Mouse (Mus musculus) T-helper 2 cell (primary cell): ENCODE measurements at regions not wholly inside any gene's neighbourhood (a gene's known extent, or its start where the extent isn't known, plus 50 kb on each side); places are given as distances from the start of the nearest gene placed in this dataset.
"Not testable (repeated sequence)": the region's sequence is repeated elsewhere in the genome, so short reads cannot be mapped to it uniquely, and the experiment has no call there.

Experiments used
- in situ Hi-C: fragments of 300-600 bp; cut with MboI, MseI; formaldehyde crosslinking; loops from one replicate; pipeline ENCODE4 v1.15.1; 2025; ENCODE audit warnings: high pct_unique_total_duplicates

DNA sequence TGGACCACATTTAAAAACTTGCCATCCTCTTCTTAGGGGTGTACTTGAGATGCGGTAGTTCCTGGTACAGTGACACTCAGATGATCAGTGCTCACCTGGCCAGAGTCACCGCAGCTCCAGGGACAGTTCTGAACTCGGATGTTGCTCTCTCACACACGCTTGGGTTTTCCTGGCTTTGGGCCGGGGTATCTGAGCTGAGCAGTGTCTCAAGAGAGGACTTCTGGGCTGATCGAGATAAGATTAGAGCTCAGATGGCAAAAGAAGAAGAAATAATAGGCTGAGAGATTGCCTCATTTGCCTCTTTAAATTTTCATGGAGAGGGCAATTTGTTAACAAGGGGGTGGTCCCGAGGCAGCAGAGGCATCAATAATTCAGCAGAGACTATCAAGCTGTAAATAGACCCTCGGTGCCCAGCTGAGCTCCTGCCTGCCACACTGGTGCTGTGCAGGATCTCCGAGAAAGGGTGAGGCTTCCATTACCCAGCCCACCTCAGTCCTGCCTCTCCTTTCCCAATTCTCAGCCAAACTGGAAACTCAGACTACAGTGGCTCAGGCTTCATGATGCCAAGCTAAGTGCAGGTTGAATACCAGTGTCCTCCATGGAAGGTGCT, 133.7 kb downstream of the Tsen15 start:
- in situ Hi-C loops, result loop anchor here (5.0 kb wide), 1 partner anchor 65 kb away; no protein-coding TSS in a partner anchor

DNA sequence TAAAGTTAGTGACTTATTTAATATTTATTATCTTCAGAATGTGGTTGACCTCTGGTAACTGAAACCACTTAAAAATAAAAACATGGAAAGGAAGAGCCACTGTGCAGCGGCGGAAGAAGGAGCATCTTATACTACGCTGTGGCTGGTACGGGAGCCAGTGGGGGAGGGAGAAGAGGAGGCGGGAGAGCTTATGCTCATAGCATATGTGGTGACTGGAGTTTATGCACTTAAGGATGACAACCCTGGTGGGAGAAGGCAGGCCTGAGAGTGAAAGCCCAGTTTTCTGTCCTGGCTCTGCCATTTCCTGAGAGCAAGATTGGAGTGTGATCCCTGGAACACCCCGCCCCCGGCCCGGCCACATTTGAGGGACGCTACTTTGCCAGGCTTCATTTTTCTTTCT, 145.5 kb downstream of the Tsen15 start:
- in situ Hi-C loops, result no loop called here

DNA sequence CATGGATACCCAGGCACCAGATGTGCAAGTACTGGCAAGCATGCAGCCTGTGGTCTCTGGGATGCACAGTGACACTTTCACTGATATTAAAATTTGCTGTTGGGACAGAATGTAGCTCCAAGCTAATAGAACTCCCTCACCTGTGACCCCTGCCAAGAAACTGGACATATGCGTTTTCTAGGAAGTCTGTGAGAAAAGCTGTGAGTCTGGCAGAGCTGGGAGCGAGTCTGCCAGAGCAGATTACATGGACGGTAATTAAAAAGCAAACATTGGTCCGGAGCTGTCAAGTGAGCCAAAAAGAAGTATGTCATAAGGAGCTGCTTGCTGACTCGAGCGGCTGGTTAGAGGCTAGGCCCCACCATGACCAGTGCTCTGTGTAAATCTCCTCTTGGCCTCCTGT, 147.1 kb downstream of the Tsen15 start:
- in situ Hi-C loops, result no loop called here

DNA sequence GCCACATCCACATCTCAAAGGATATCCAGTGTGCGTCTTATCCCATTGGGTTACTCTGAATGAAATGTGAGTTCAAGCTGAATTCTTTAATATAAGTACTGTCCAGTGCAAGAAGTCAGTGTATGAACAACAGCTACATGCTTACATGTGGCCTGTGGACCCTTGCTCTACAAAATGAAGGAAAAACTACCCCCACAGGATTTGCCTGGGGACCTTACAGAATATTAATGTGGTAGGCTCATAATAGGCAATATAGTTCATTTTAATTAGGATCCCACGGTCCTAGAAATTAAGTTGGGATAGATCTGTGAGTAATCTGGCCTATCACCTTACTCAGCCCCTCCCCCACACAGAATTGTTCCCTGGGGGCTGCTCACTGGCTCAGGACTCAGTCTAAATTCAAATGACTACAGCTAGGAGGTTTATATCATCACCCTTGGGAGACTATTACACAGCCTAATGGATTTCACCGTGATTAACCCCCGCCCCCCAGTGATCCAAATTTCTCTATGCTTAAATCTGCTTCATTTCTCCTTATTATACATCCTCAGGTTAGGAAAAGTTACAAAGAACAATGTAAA, 145.4 kb upstream of the 1700025G04Rik start:
- in situ Hi-C loops, result no loop called here

DNA sequence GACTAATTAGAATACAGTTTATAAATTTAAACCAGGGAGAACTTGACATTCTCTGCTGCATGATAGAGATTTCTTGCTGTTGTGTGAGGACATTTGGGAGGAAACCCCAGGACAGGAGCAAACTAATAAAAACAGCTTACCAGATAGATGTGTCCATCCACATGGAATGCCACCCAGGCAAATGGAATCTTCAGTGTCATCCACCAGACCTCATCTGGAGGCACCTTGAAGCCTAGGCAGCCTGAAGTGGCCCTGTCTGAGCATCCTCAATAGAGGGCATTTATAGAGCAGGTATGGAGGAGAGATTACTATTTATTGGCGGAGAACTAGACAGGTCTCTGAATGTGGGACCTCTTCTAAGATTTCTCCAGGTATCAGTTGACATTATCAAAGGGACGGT, 144.8 kb upstream of the 1700025G04Rik start:
- in situ Hi-C loops, result no loop called here

DNA sequence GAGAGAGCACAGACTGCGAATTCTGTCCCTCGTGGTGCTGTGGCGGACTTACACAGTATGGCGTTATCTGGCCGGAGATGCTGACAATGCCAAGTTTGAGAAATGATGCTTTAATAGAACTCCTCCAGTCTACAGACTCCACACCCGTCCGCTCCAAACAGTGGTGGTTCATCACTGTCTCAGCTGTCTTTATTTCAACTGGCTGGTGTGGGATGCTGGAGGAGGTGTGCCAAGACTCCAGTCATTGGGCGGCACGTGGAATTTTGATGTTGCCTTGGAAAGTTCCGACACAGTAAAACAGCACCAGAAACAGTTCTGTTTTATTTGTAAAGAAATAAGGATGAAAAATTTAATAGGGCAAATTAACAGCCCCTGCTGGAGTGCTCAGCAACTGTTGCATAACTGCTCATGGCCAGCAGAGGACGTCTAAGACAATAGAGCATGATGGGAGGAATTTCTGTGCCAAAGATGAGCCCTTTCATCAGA, 141.8 kb upstream of the 1700025G04Rik start:
- in situ Hi-C loops, result no loop called here

DNA sequence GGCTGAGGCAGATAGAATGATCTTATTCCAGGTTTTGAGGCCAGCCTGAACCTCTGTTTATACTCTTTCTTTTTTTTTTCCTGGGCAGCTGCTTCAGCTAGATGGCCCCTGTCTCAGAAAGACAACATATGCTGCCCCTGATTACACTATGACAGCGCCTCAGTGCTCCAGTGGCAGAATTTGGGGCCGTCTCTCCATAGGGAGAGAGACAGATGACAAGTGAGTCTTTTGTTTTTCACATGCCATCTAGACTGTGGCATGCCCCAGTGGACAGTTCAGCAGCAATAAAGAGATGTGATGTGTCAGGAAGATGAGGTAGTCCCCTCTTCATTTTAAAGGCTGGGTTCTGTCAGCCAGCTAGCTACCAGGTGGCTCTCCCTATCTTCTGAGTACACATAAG, 139.8 kb upstream of the 1700025G04Rik start:
- in situ Hi-C loops, result no loop called here

DNA sequence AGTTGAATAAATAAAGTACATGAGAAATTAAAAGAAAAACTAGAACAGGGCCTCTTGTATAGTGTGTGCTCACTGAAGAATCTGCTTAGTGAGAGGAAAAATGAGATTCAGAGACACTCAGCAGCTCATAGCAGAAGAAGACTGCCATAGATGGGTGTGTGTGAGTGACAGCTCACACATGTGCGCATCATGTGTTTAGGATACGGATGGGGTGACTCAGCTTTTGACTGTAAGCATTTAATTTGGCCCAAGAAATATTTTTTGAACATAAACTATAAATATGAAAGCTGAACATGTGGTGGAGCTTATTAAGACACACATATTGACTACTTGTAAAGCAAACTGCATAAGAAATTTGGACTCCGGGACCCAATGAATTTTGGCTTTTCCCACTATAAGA, 136.1 kb upstream of the 1700025G04Rik start:
- in situ Hi-C loops, result no loop called here

DNA sequence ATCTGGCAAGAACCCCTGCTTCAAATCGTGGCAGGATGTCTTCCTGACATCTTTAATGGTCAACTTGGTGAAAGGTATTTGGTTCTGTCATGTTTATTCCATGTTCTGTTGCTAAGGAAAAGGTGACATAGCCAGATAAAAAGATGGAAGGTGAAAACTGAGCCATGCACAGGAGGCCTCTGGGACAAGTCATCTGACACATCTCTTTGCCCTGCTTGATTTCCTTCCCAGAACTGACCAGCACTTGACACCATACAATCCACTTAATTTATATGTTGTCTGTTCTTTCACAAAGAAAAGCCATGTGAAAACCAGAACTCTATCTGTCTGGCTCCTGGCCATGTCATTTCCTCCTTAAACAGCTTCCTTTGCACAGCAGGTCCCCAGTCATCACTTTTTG, 133.7 kb upstream of the 1700025G04Rik start:
- in situ Hi-C loops, result no loop called here

DNA sequence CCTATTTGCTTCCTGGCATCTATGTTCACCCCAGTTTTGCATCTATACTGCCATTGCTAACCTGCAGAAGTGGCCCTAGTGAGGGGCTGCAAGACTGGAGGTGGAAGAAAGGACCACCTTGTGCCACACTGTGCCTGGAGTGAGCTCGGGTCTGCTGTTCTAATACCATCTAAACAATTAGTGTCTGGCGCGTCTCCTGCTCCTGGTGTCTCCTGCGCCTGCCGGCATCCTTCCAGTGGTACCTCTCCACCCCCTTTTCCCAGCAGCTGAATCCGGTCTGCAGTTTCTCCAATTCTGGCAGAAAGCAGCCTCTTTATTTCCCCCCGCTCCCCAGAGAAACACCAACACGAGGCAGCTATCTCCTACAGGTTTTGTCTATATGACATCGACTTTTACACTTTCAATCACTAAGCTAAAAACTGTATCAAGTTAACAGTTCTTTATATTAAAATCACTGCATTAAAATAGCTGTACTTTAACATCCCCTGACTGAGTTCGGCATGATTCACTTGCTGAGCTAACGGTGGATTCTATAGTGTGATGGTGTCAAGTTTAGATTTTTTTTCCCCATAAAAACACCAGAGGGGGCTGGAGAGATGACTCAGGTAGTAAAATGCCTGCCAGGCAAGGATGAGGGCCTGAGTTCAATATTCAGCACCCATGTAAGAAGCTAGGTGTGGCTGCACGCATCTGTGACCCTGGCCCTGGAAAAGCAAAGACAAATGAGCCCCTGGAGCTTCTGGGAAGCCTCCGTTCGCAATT, 131.1 kb upstream of the 1700025G04Rik start:
- in situ Hi-C loops, result no loop called here

DNA sequence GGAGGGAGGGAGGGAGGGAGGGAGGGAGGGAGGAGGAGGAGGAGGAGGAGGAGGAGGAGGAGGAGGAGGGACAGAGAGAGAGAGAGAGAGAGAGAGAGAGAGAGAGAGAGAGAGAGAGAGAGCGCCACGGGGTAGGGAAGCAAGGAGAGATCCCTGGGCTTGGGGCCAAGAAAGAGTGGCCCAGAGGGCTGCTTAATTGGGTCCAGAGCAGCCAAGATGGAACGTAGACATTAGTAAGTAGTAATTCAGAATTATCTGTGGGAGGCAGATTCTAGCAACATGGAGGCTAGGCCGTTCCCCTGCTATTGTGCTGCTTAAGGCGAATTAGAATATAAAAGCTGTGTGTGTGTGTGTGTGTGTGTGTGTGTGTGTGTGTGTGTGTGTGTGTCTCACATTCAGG, 129.8 kb upstream of the 1700025G04Rik start:
- in situ Hi-C loops, result not testable (repeated sequence)

DNA sequence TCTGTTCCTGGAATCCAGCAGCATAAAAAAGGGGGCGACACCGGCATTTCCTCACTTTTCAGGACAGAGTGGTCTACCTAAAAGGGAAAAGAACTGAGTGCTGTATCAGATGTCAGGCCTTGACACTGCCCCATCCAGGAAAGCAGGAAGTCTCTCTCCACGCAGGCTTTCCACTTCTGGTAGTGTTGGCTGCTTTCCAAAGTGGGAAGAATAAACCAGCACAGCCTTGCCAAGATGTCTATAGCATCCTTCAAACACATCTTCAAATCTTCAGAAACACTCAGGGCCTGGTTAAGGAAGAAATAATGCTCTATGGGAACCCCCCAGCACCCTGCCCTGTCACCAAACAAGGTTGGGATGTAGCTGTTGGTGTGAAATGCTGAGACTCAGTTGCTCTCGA, 127.5 kb upstream of the 1700025G04Rik start:
- in situ Hi-C loops, result no loop called here

DNA sequence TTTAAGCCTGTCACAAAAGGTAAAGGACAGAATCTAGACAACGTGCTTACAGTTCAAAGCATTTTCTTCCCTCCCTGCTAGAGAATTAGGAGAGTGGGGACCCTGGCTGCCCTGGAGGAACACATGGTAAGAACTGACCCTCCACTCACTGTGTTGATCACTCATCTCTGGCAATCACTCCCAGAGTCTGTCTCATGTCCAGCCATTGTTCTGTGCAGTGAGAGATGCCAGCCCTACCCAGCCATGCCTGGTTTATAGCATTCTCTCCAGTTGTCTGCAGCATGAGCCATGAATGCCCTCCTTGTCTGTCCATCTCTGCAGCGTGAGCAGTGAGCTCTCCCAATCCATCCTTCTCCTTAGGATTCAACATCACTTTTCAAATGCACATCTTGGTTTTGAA, 124.5 kb upstream of the 1700025G04Rik start:
- in situ Hi-C loops, result no loop called here

DNA sequence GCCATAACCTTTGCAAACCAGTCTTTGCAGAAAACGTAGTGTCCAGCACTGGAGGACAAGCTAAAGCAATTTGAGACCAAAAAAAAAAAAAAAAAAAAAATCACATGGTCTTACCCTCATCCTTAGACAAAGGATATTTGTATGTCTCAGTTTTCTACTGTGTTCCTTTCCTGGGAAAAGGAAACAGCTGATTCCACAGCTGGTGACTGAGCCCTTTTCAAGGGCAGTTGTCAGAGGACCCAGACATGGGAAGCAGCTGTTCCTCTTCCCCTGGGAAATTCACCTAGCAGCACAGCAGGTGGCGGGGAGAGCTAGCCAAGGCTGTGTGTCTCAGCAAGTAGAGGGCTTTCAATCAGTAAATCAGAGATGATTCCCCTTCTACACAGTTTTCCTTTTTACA, 113.3 kb upstream of the 1700025G04Rik start:
- in situ Hi-C loops, result no loop called here

DNA sequence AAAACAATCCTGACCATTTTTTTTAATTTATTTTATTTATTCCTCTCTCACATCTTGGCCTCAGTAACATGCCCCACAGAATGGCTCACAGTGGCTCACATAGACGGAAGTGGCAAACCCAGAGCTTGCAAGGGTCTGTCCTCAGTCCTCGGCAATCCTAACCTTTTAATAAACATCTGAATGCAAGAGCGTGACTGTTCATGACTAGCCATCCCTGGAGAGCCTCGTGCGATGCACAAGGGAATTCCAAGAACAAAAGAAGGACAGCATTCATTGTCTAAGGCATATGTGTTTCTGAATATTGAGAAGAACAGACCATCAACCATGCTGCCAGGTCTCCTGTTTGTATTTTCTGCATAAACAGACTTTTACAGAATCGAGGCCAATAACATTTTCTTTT, 98.8 kb upstream of the 1700025G04Rik start:
- in situ Hi-C loops, result no loop called here

DNA sequence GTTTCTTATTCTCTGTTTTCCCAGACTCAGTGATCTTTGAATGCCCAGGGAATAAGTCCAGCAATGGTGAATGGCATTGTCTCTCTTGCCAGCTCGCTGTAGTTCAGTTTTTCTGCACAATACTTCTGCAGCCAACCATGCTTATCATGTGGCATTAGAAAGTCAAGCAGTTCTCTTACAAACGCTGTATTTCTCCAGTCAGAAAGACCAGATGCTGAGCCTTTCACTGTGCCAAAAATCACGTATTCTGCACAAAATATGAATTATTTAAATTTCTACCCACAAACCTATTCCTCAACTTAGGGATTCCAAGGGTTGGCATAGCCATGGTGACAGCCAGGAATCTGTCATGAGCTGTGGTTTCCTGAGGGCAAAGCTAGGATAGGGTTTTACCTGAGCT, 95.0 kb upstream of the 1700025G04Rik start:
- in situ Hi-C loops, result no loop called here

DNA sequence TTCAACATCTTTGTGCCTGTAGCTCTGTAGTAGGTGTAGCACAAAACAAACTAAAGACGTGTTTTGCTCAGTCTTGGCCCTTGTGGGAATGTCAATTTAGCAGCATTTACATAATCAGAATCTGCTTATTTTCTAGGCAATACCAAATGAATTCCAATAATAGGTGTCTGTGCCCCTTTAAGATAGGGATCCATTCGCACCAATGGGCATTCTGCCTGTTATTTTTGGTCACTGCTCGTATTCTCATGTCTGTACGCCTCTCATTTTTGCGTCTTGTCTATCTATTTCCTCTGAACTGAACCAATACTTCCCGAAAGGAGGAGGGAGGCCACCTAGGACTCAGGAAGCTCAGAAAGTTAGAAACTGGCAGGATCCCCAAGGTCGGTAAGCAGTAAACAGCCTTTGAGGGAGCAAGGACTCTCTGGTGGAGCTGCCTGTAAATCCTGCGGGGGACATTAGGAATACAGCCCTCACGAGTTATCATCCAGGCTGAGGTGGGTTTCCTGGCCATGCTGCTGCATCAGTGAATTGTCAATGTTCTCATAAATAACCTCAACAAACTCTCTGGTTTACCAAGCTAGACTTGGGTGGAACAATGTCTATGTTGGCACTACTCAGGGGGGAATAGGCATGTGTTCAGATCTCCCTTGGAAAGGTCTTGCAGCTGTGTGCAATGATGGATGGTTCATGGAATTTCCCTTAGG, 86.5 kb upstream of the 1700025G04Rik start:
- in situ Hi-C loops, result no loop called here

DNA sequence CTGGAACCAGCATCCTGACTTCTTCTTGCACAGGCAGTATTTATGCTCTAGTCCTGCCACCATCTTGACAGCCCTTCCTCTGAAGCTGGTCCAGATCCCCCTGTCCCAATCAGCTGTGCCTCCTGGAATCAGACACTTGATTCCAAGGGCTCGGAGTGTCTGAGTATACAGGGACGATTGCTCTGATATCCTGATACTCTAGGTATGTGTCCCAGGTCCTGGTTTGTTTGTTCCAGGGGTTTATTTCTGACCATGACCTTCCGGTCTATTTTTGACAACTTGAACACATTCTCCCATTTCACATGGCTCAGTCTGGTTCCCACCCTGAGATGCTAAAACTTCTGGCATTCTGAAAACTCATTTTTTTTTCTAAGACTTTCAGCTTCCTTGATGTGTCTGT, 85.8 kb upstream of the 1700025G04Rik start:
- in situ Hi-C loops, result no loop called here

DNA sequence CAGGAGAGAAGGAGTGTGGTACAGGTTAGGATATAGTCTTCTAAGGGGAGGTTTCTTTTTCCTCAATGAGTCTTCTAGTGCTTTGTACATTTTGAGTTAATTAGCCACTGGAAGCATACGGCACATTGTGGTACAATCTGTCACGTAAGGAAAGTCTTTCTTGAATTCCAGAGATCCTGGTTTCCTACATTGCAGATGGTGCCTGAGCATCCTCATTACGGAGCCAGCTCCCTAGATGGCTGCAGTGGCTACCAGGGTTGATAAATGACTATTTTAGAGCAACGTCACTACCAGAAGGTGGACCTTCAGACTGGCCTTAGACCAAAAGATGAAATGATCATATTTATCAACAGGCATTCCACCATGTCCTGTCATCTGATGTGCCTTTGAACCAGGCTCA, 84.5 kb upstream of the 1700025G04Rik start:
- in situ Hi-C loops, result no loop called here

DNA sequence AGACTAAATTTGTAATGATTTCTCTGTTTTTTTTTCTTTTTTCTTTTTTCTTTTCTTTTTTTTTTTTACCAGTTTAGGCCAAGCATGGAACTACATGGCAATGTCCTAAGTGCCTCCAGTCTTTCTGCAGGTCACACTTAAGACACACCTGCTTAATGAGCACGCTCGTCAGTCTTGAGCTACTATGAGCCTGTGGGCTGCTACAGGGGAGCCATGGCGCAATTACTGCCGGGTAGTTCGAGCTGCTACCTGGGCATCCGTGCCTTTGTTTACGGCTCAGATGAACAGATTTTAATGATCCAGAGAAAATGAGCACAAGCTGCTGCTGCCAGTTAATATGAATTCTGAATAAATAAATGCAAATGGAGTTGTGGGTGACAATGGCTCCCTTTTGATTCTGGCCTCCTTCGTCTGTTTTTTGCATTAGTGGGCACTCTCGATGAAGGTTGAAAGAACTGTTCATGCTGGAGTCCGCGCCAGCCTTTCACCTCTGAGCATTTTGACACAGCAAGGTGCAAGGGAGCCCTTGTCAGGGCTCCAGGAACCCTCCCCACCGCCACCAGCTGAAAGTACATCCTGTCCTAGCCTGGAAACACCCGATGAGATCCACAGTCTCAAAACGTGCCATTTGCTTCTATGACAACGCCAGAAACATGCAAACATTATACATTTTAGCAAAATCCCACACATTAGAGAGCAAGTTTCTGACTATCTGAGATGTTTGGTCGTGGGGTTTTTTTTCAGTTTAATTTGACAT, 81.3 kb upstream of the 1700025G04Rik start:
- in situ Hi-C loops, result no loop called here

DNA sequence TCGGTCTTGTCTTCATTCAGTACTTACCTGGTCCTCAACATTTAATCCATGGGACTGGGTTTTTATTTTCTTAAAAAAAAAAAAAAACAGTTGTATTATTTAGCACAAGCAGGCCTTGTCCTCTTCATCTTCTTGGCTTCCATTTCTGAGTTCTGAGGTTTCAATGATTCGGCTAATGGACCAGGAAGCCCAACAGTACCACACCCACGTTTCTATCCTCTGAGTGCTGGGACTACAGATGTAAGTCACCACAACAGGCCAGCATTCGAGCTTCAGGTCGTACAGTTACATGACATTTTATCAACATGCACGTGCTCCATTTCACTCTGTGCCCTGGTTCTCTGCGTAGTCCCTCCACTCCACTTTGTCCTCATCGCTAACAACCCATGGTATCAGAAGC, 80.7 kb upstream of the 1700025G04Rik start:
- in situ Hi-C loops, result no loop called here

DNA sequence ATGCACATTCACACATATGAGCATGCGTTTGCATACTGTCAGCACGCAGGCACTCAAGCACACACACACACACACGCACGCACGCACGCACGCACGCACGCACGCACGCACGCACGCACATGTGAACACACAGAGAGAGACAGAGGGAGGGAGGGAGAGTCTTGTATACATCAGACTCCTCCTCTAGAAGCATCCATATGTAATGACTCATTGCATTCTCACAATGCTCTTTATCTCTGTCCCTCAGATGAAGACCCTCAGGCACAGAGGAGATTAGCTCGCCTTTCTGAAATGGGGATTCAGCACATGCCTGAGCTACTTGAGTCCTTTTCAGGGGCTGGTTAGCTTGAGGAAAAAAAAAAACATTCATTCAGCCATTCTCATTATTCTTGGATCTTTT, 79.6 kb upstream of the 1700025G04Rik start:
- in situ Hi-C loops, result no loop called here
